Mouse (Mus musculus): ENCODE results near the gene Fkbp7. TPM values are rescaled to one million over a fixed set of nuclear protein-coding genes. Genes with fewer than 3 reads are reported as not detected.
"Not testable (repeated sequence)": the region's sequence is repeated elsewhere in the genome, so short reads cannot be mapped to it uniquely, and the experiment has no call there.

Fkbp7 gene
- polyA plus RNA-seq, 1 experiment = 1.2 TPM

GRCm38 (mm10) chr2:76643801-76644200, 29.1 kb downstream of the Fkbp7 start:
- Histone ChIP-seq H3K4me1 (replicated peaks; ENCODE audit: control insufficient read depth, insufficient read depth, low read length) (peaks cover 5% of the 10 kb centered on the region), H3K36me3 (ENCODE audit: control insufficient read depth, insufficient read depth, low read length) (no peaks in the 10 kb centered on the region), H3K27me3 (ENCODE audit: control insufficient read depth, insufficient read depth, low read length) (no peaks in the 10 kb centered on the region), H3K4me3 (ENCODE audit: control insufficient read depth, insufficient read depth, low read length) (no peak overlapping the region), H3K27ac (ENCODE audit: control insufficient read depth, insufficient read depth, low read length) (no peak overlapping the region)
- TF ChIP-seq CTCF (IDR thresholded peaks at IDR 0.05; ENCODE audit: borderline replicate concordance, control insufficient read depth, extremely low read depth, insufficient read depth, low read length, poor library complexity) (no peak), POLR2A (IDR thresholded peaks at IDR 0.05; ENCODE audit: control insufficient read depth, extremely low read depth, insufficient read depth, low read length, poor library complexity) (no peak)
- no peak for DNase-seq

DNA sequence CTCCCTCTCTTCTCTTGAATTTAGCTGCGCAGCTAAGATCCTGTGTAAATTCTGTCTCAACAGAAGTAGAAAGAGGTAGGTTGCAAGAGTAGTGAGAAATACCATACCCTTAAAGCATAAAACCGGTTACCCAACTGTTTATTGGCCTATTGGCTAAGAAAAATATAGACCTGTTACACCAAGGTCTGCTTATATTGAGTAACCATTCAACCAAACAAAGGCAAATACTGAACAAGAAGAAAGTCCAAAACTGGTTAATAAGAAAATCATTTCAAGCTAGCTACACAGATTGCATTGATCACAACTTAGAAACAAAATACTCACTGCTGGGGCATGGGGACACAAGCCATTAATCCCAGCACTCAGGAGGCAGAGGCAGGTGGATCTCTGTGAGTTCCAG, 33.3 kb downstream of the Fkbp7 start:
- TF ChIP-seq CTCF (IDR thresholded peaks at IDR 0.05; ENCODE audit: borderline replicate concordance, control insufficient read depth, extremely low read depth, insufficient read depth, low read length, poor library complexity) = no peak
- TF ChIP-seq POLR2A (IDR thresholded peaks at IDR 0.05; ENCODE audit: control insufficient read depth, extremely low read depth, insufficient read depth, low read length, poor library complexity) = no peak
- no peak for DNase-seq
- Histone ChIP-seq H3K36me3 (ENCODE audit: control insufficient read depth, insufficient read depth, low read length) (no peaks in the 10 kb centered on the region), H3K27me3 (ENCODE audit: control insufficient read depth, insufficient read depth, low read length) (no peaks in the 10 kb centered on the region), H3K27ac (ENCODE audit: control insufficient read depth, insufficient read depth, low read length) (no peak overlapping the region), H3K4me3 (ENCODE audit: control insufficient read depth, insufficient read depth, low read length) (no peak overlapping the region), H3K4me1 (replicated peaks; ENCODE audit: control insufficient read depth, insufficient read depth, low read length) (no peaks in the 10 kb centered on the region)
- WGBS = 98% methylated on average over 2 of the region's 2 CpGs

DNA sequence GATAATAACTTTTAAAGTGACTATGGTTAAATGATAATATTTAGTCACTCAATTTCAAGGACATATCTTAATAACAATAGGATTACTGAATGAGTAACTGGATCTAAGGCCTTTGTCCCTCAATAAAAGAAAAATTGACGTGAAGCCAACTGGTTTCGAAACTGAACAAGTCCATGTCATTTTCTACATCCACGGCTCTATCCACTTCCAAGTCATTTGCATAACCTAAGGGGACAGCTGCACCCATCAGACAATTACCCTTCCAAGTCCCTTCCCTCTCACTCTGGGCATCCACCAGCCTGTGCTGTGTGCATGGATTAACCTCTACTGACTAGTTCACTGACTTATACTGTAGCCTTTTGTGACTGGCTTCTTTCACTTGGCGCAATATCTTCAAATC, 41.3 kb downstream of the Fkbp7 start:
- no peaks in the 10 kb centered on the region for H3K36me3 ChIP-seq (ENCODE audit: control insufficient read depth, insufficient read depth, low read length)
- no peak overlapping the region for H3K27ac ChIP-seq (ENCODE audit: control insufficient read depth, insufficient read depth, low read length)
- no peak for DNase-seq
- WGBS = 96% methylated on average over 4 of the region's 4 CpGs
- TF ChIP-seq CTCF (IDR thresholded peaks at IDR 0.05; ENCODE audit: borderline replicate concordance, control insufficient read depth, extremely low read depth, insufficient read depth, low read length, poor library complexity) (no peak), POLR2A (IDR thresholded peaks at IDR 0.05; ENCODE audit: control insufficient read depth, extremely low read depth, insufficient read depth, low read length, poor library complexity) (no peak)
- no peaks in the 10 kb centered on the region for H3K27me3 ChIP-seq (ENCODE audit: control insufficient read depth, insufficient read depth, low read length)
- H3K4me1 ChIP-seq (replicated peaks; ENCODE audit: control insufficient read depth, insufficient read depth, low read length) = no peaks in the 10 kb centered on the region
- H3K4me3 ChIP-seq (ENCODE audit: control insufficient read depth, insufficient read depth, low read length) = no peak overlapping the region

- WGBS = 97% methylated on average over 12 of the region's 12 CpGs
- no peak for DNase-seq
- H3K27ac ChIP-seq (ENCODE audit: control insufficient read depth, insufficient read depth, low read length) = no peak overlapping the region
- no peaks in the 10 kb centered on the region for H3K27me3 ChIP-seq (ENCODE audit: control insufficient read depth, insufficient read depth, low read length)
- no peaks in the 10 kb centered on the region for H3K4me1 ChIP-seq (replicated peaks; ENCODE audit: control insufficient read depth, insufficient read depth, low read length)
- no peaks in the 10 kb centered on the region for H3K36me3 ChIP-seq (ENCODE audit: control insufficient read depth, insufficient read depth, low read length)
- no peak for TF ChIP-seq CTCF (IDR thresholded peaks at IDR 0.05; ENCODE audit: borderline replicate concordance, control insufficient read depth, extremely low read depth, insufficient read depth, low read length, poor library complexity)
- no peak for TF ChIP-seq POLR2A (IDR thresholded peaks at IDR 0.05; ENCODE audit: control insufficient read depth, extremely low read depth, insufficient read depth, low read length, poor library complexity)
- no peak overlapping the region for H3K4me3 ChIP-seq (ENCODE audit: control insufficient read depth, insufficient read depth, low read length)
Measured at GRCm38 (mm10) chr2:76630293-76630692, 42.6 kb downstream of the Fkbp7 start.

GRCm38 (mm10) chr2:76622316-76622715, 50.6 kb downstream of the Fkbp7 start:
- not testable (repeated sequence) for DNase-seq; H3K27ac ChIP-seq (ENCODE audit: control insufficient read depth, insufficient read depth, low read length); H3K36me3 ChIP-seq (ENCODE audit: control insufficient read depth, insufficient read depth, low read length); H3K4me1 ChIP-seq (replicated peaks; ENCODE audit: control insufficient read depth, insufficient read depth, low read length); H3K4me3 ChIP-seq (ENCODE audit: control insufficient read depth, insufficient read depth, low read length); H3K27me3 ChIP-seq (ENCODE audit: control insufficient read depth, insufficient read depth, low read length)
- 99% methylated on average over 2 of the region's 2 CpGs for WGBS

DNA sequence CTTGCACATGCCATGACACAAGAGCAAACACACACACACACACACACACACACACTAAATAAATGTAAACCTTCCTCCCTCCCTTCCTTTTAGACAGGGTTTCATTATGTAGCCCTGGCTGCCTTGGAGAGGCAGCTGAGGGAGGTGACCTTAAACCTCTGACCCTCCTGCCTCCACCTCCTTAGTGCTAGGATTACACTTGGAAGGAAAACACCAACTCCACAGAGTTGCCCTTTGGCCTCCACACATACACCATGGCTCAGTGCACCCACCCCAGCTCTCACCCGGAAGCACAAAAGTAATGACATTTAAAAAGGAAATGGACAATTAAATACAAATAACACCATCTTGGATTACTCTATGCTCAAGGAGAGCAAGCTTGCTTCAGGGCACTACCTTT, 51.2 kb downstream of the Fkbp7 start:
- Histone ChIP-seq H3K27ac (ENCODE audit: control insufficient read depth, insufficient read depth, low read length) (no peak overlapping the region), H3K4me1 (replicated peaks; ENCODE audit: control insufficient read depth, insufficient read depth, low read length) (no peaks in the 10 kb centered on the region), H3K36me3 (ENCODE audit: control insufficient read depth, insufficient read depth, low read length) (no peaks in the 10 kb centered on the region), H3K27me3 (ENCODE audit: control insufficient read depth, insufficient read depth, low read length) (no peaks in the 10 kb centered on the region), H3K4me3 (ENCODE audit: control insufficient read depth, insufficient read depth, low read length) (no peak overlapping the region)
- TF ChIP-seq CTCF (IDR thresholded peaks at IDR 0.05; ENCODE audit: borderline replicate concordance, control insufficient read depth, extremely low read depth, insufficient read depth, low read length, poor library complexity) (no peak), POLR2A (IDR thresholded peaks at IDR 0.05; ENCODE audit: control insufficient read depth, extremely low read depth, insufficient read depth, low read length, poor library complexity) (no peak)
- no peak for DNase-seq
- 95% methylated on average over 1 of the region's 1 CpGs for WGBS

DNA sequence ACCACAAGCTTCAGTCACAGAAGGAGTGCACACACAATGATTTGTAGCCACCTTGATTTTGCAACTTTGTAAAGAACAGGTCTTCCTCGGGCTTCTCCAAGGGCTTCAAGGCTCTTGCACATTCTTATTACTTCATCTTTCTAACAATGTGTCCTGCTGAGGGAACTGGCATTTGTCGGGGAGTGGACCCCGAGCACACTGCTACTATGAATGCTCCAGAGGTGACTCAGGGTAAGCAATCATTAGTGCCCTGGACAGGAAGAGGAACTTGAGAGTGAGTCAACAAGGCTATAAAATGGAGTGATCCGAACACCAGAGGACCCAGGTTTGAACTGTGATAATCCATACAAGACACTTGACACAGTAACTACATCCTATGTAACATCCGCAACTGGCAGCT, 52.7 kb downstream of the Fkbp7 start:
- H3K27me3 ChIP-seq (ENCODE audit: control insufficient read depth, insufficient read depth, low read length) = no peaks in the 10 kb centered on the region
- no peaks in the 10 kb centered on the region for H3K4me1 ChIP-seq (replicated peaks; ENCODE audit: control insufficient read depth, insufficient read depth, low read length)
- WGBS = 81% methylated on average over 5 of the region's 5 CpGs
- no peak overlapping the region for H3K27ac ChIP-seq (ENCODE audit: control insufficient read depth, insufficient read depth, low read length)
- TF ChIP-seq CTCF (IDR thresholded peaks at IDR 0.05; ENCODE audit: borderline replicate concordance, control insufficient read depth, extremely low read depth, insufficient read depth, low read length, poor library complexity) = no peak
- TF ChIP-seq POLR2A (IDR thresholded peaks at IDR 0.05; ENCODE audit: control insufficient read depth, extremely low read depth, insufficient read depth, low read length, poor library complexity) = no peak
- H3K4me3 ChIP-seq (ENCODE audit: control insufficient read depth, insufficient read depth, low read length) = no peak overlapping the region
- DNase-seq = no peak
- no peaks in the 10 kb centered on the region for H3K36me3 ChIP-seq (ENCODE audit: control insufficient read depth, insufficient read depth, low read length)

All from thymus, adult 2 months (tissue).